Mouse (Mus musculus): Measurements from ENCODE around the gene Spryd7.
"Not testable (repeated sequence)": the region's sequence is repeated elsewhere in the genome, so short reads cannot be mapped to it uniquely, and the experiment has no call there.

The Spryd7 gene

DNA sequence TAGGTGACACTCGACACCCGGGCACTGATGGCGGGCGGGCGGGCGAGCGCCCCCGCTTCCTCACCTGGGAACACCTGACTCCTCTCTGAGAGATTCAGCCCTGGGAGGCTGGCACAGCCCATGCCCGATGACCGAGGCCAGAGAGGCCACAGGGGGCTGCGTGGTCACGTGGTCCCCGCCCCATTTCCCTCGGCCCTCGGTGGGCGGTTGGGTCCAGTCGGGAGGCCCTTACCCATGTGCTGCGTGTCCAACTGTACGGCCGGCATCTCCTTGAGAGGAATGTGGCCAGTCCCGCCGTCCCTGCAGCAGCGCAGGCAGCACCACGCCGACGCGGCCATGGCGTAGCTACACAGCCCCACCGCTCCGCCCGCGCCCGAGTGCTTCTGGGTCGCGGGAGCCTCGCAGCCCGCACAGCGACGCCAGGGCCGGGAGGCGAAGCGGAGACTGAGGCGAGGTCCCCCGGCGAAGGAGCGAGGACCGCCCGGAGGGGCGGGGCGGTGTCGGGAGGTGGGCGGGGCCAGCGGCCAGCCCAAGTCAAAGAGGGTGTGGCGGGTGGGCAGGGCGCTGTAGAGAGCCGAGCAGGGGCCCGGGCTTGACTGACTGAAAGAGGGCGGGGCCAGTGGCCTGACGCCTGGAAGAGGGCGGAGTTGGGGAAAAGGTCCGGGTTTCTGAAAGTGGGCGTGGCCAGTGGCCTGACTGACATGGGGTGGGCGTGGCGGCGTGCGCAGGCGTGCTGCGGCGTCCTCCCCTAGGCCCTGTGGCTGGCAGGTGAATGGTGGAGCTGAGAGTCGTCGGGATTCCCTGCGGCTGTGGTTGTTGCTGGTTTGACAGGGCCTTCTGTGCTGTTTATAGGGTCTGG is at the start of gene Spryd7:
TSS of gene Spryd7 (minus strand) at position 598 of the 859 bp plus-strand sequence.
- peak; percentile 99 for DNase-seq (ENCODE audit: low read depth)

GRCm38 (mm10) chr14:61606088-61606487 is 49.4 kb upstream of the Spryd7 start:
- not testable (repeated sequence) for DNase-seq (ENCODE audit: low read depth)

DNA sequence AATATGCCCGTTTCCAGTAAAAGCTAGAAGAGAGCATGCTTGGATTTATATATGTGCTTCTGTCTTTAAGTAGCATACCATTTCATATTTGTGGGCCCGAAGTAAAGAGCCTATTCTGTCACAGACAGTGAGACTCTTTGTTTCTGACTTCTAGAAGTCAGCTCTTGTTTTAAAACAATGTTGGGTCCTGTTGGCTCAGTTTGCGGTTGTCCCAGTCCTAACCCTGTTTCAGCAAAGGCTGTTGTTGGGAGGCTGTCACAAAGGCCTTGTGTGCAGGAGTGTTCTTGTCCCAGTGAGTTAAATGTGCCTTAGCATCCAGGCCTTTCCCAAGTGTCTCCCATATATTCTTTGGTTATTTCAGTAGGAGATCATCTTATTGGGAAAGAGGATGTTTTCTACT is 47.4 kb upstream of the Spryd7 start:
- DNase-seq (ENCODE audit: low read depth) = no peak

- peak; percentile 16 for DNase-seq (ENCODE audit: low read depth)
Observed at GRCm38 (mm10) chr14:61603069-61603755, 46.5 kb upstream of the Spryd7 start.

DNA sequence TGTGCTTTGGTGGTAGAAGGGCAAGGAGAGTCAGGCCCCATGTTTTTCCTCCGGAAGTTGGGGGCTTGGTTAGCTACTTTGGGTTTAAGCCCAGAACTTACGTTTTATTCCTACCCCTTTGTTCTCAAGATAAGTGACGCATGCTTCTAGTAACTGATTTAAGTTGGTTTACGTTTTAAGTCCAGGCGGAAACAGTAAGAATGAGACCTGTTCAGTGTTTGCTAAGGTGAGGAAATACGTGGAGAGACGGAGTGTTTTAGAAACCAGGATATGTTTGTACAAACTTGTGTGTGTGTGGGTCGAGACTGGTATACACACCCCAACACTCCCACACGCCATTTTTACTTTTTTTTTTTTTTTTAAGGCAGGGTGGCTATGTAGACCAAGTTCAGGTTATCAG is 44.7 kb upstream of the Spryd7 start:
- DNase-seq (ENCODE audit: low read depth) = no peak

DNA sequence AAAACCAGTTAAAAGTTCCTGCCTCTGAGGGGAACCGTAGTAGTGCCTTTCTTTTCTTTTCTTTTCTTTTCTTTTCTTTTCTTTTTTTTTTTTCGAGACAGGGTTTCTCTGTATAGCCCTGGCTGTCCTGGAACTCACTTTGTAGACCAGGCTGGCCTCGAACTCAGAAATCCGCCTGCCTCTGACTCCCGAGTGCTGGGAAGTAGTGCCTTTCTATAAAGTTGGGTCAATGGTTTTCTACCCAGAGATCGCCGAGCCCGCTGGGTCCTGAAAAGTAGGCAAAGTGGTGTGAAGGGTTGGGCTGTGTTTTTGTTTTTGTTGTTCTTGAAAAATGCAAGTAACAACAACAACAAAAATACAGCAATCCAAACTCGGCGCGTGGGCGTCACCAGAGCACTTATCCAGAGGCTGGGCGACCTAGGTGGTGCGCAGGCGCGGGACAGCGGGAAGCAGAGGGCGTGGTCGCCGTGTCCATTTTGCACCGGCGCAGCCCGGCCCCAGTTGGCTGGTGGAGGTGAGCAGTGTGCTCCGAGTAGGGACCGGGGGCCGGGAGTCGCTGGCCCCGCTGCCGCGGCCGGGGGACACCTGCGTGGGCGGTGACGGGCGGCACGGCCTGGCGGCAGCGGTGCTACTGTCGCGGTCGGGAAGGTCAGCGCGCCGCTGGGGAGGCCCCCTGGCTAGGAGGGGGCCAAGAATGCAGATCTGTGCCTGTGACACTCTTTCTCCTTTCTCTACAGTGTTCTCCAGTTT is 42.5 kb upstream of the Spryd7 start:
- peak; percentile 90 for DNase-seq (ENCODE audit: low read depth)

DNA sequence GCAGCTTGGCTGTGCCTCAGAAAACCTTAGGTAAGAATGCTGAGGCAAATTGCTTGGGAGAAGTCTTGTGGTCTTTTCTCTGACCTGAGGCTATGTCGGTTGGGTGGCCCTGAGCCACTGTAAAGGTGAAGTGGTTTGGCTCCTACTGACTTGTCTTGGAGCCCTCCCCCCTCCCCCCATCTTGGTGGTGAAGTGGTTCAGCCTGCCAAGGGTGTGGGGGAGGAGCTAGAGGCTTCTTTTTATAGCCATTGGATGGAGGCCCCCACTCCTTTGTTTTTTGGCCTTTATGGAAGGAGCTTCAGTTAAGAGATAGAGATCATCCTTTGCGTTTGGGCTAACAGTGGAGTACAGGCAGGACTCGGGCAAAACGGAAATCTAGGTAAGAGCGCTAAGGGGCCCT is 41.3 kb upstream of the Spryd7 start, which contains the start of gene Trim13:
TSS of gene Trim13 (plus strand) at position 280 of the 400 bp plus-strand sequence.
- DNase-seq (ENCODE audit: low read depth) = no peak

DNA sequence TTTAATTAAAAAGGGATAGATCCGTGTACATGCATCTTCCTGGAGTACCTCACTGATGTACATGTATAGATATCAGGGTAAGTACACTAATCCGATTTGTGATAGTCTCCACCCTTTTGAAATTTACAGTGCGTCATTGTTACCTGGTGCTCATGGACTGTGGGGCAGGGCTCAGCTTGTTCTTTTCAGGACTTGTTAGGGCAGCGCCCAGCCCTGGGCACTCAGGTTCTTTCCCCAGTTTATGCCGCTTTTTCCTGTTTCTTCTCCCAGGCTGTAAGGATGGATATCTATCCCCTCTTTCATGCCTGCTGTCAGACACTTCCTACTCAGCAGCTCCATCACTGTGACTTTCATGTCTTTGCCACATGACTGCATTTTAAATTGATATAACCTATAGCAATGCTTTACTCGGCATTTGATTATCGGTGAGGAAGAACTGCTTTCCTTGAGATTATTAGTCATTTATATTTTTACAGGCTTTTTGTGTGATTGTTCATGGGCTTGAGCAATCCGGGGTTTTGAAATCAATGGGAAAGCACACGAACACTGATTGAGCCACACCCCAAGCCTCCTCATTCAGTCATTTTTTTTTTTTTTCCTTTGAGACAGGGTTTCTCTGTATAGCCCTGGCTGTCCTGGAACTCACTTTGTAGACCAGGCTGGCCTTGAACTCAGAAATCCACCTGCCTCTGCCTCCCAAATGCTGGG is 40.2 kb upstream of the Spryd7 start:
- peak; percentile 30 for DNase-seq (ENCODE audit: low read depth)

DNA sequence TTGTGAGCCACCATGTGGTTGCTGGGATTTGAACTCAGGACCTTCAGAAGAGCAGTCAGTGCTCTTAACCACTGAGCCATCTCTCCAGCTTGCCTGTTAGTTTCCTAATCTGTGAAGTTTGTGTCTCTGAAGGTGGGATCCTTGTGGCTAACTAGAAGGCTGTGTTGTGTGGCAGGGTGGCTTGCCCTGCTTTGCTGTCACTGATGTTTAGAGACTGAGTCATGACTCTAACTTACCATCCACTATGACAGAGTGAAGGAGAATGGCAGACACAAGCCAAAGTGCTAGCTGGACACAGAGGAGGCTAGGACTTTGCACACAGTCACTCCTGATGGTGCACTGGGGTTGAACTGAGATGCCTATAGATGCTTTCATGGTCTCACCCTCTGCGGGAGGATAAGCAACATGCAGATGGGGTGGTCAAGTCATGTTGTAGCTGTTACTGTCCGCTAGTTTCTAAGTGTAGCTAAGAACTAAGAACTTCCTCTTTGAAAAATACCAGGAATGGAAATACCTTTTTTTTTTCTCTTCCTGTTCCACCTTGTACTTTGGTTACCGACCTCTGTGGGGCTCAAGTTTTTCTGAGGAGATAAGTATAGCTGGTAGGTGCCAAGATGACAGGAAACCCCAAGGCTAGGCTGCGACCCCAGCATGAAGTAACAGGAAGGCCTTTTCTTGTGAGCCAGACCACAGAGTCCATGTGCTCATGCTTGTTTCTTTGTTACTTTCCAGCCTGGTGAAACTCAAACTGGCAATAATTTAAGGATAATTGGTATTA is 32.8 kb upstream of the Spryd7 start:
- DNase-seq (ENCODE audit: low read depth) = no peak

DNA sequence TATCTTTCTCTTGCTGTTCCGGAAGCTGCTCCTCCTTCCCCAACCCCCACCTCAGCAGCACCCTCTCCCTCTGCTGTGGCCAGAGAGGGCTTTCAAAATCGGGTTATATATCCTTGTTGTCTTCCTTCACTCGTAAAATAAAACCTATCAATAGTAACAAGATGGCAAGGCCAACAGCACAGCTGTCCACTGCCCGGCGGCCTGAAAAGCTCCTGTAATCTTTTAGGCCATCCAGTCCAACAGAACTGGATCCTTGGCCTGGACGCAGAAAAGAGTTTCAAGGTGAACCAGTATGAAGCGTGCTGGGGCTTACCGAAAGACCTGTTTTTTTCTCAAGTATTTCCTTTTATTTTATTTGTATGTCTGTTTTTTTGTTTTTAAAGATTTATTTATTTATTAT is 19.3 kb upstream of the Spryd7 start:
- no peak for DNase-seq (ENCODE audit: low read depth)

DNA sequence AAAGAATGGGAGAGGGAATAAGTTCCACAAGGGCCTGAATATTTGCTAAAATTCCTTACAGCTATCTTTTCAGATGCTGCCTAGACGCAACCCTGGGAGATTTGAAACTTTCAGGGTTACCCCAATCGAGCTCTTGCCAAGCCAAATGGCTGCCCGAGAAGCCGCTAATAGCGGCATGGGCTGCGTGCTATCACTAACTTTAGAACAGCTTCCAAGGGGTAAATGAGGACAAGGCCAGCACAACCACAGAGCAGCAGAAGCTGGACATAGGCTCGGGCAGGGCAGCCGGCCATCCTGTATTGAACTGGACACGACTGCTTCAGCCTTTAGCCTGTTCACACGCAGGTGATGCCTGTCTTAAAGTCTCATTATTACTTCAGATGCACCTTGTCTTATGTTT is 18.4 kb upstream of the Spryd7 start:
- DNase-seq (ENCODE audit: low read depth) = no peak

GRCm38 (mm10) chr14:61572131-61572530 is 15.4 kb upstream of the Spryd7 start:
- no peak for DNase-seq (ENCODE audit: low read depth)

- DNase-seq (ENCODE audit: low read depth) = peak; percentile 90
Observed at GRCm38 (mm10) chr14:61571366-61571765, 14.7 kb upstream of the Spryd7 start.

DNA sequence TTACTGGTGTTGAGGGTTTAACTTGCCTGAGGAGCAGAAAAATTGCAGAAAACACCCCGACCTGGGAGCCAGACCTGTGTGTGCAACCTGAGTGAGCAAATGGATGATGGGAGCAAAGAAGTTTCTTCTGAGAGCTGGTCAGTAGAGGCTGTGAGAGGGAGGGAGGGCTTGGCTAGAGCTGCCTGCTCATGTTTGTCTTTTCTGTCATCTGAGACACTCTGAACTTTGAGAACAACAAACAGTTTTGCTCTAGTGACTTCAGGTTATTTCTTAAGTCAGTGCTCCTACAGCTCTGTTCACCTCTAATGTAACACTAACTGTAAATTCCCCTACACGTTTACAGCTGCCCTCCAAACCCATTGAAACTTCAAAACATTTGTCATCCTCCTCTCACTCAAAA is 12.7 kb upstream of the Spryd7 start:
- no peak for DNase-seq (ENCODE audit: low read depth)

DNA sequence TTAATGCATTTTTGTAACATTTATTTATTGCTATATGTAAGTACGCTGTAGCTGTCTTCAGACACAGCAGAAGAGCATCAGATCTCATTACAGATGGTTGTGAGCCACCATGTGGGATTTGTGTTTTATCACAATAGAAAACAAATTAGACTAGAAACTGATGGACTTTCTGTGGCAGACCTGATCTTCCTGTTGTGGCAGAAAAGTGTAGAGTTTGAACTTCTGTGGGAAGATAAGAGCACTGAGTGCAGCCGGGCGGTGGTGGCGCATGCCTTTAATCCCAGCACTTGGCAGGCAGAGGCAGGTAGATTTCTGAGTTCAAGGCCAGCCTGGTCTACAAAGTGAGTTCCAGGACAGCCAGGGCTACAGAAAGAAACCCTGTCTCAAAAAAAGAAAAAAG is 9.5 kb upstream of the Spryd7 start:
- not testable (repeated sequence) for DNase-seq (ENCODE audit: low read depth)

GRCm38 (mm10) chr14:61559856-61560255 is 3.2 kb upstream of the Spryd7 start:
- no peak for DNase-seq (ENCODE audit: low read depth)

GRCm38 (mm10) chr14:61558901-61559300 is 2.2 kb upstream of the Spryd7 start:
- no peak for DNase-seq (ENCODE audit: low read depth)

- peak; percentile 49 for DNase-seq (ENCODE audit: low read depth)
Observed at GRCm38 (mm10) chr14:61555931-61556288, 776 bp downstream of the Spryd7 start.

GRCm38 (mm10) chr14:61548614-61549013 is 8.1 kb downstream of the Spryd7 start:
- no peak for DNase-seq (ENCODE audit: low read depth)

DNA sequence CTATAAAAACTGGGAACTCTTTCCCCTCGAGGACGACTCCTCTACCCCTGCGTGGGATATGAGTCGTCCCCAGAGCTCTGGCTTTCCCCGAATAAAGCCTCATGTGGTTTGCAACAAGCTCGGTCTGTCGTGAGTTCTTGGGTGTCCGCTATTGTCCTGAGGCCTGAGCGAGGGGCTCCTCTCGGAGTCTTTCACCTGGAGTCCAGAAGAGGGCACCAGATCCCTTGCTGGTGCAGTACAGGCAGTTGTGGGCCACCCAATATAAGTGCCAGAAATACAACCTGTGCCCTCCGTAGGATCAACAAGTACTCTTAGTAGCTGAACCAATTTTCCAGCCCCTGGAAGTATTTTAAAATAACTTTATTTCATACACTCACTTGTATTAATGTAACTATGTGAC is 18.9 kb downstream of the Spryd7 start:
- DNase-seq (ENCODE audit: low read depth) = not testable (repeated sequence)

- DNase-seq (ENCODE audit: low read depth) = no peak
Observed at GRCm38 (mm10) chr14:61536631-61537264, 19.9 kb downstream of the Spryd7 start.

Data from NIH3T3 (cell line).